Mouse (Mus musculus): ENCODE data around the gene Atf6. TPM values are rescaled to one million over a fixed set of nuclear protein-coding genes. Genes with fewer than 3 reads are reported as not detected.
A peak's percentile ranks its signal among the peaks of the same experiment; 100 is the strongest.

Atf6 gene
- polyA plus RNA-seq, 1 experiment from 2014 or later = 11.5 TPM

- no peaks in the 10 kb centered on the region; the same call in 1 of the 2 replicates for H3K36me3 ChIP-seq (ENCODE audit: control insufficient read depth, insufficient read depth, low read length)
- no peak overlapping the region for H3K9ac ChIP-seq (ENCODE audit: low read depth, low read length)
- no peaks in the 10 kb centered on the region for H3K27me3 ChIP-seq (replicated peaks; ENCODE audit: control insufficient read depth, insufficient read depth, low read length)
- H3K4me3 ChIP-seq (ENCODE audit: low read depth, low read length) = no peak overlapping the region
- 34% methylated on average over 6 of the region's 6 CpGs for WGBS
- H3K4me2 ChIP-seq = peak overlapping the region; percentile 78
- H3K27ac ChIP-seq (ENCODE audit: low read depth, low read length) = peak overlapping the region; percentile 8; the same call in 1 of the 2 replicates
- DNase-seq (ENCODE audit: low spot score) (no peak), ATAC-seq (replicated peaks; ENCODE audit: low FRiP score) (no peak)
- H3K9me3 ChIP-seq (ENCODE audit: control insufficient read depth, low read length) = no peaks in the 10 kb centered on the region
- H3K4me1 ChIP-seq (replicated peaks; ENCODE audit: control insufficient read depth, insufficient read depth, low read length) = peaks cover 9% of the 10 kb centered on the region
Observed at GRCm38 (mm10) chr1:170886044-170886458, 18.5 kb upstream of the Atf6 start.

- peak; percentile 91 for ATAC-seq (replicated peaks; ENCODE audit: low FRiP score)
- peak within 1 kb of the TSS; percentile 91 for H3K4me3 ChIP-seq (ENCODE audit: low read depth, low read length)
- H3K9ac ChIP-seq (ENCODE audit: low read depth, low read length) = peak within 1 kb of the TSS; percentile 90
- H3K4me2 ChIP-seq = peak within 1 kb of the TSS; percentile 78
- H3K9me3 ChIP-seq (ENCODE audit: control insufficient read depth, low read length) = no peaks in the 10 kb centered on the region
- H3K27me3 ChIP-seq (replicated peaks; ENCODE audit: control insufficient read depth, insufficient read depth, low read length) = no peaks in the 10 kb centered on the region
- peak within 1 kb of the TSS; percentile 72 for H3K27ac ChIP-seq (ENCODE audit: low read depth, low read length)
- peaks cover 5% of the 10 kb centered on the region; the same call in 1 of the 2 replicates for H3K36me3 ChIP-seq (ENCODE audit: control insufficient read depth, insufficient read depth, low read length)
- DNase-seq (ENCODE audit: low spot score) = peak; percentile 82
- H3K4me1 ChIP-seq (replicated peaks; ENCODE audit: control insufficient read depth, insufficient read depth, low read length) = peaks cover 9% of the 10 kb centered on the region
- WGBS = under 1% methylated on average over 46 of the region's 46 CpGs
Observed at GRCm38 (mm10) chr1:170884978-170885561, 17.5 kb upstream of the Atf6 start, which contains the start of the genes Gm26620 and Dusp12. Gene Gm26620, plus strand, starts transcription at chr1:170885065. Gene Dusp12, minus strand, starts transcription at chr1:170885540.

- Histone ChIP-seq H3K9me3 (ENCODE audit: control insufficient read depth, low read length) (no peaks in the 10 kb centered on the region), H3K4me3 (ENCODE audit: low read depth, low read length) (peak overlapping the region; percentile 91), H3K4me1 (replicated peaks; ENCODE audit: control insufficient read depth, insufficient read depth, low read length) (peaks cover 9% of the 10 kb centered on the region), H3K9ac (ENCODE audit: low read depth, low read length) (peak overlapping the region; percentile 90), H3K36me3 (ENCODE audit: control insufficient read depth, insufficient read depth, low read length) (peaks cover 6% of the 10 kb centered on the region), H3K27me3 (replicated peaks; ENCODE audit: control insufficient read depth, insufficient read depth, low read length) (no peaks in the 10 kb centered on the region), H3K4me2 (peak overlapping the region; percentile 78), H3K27ac (ENCODE audit: low read depth, low read length) (no peak overlapping the region; the same call in 1 of the 2 replicates)
- ATAC-seq (replicated peaks; ENCODE audit: low FRiP score) = no peak
- no peak for DNase-seq (ENCODE audit: low spot score)
- 23% methylated on average over 8 of the region's 8 CpGs for WGBS
Observed at GRCm38 (mm10) chr1:170884390-170884789, 16.8 kb upstream of the Atf6 start.

- Histone ChIP-seq H3K4me2 (peak overlapping the region; percentile 24), H3K4me1 (replicated peaks; ENCODE audit: control insufficient read depth, insufficient read depth, low read length) (peaks cover 9% of the 10 kb centered on the region), H3K27me3 (replicated peaks; ENCODE audit: control insufficient read depth, insufficient read depth, low read length) (no peaks in the 10 kb centered on the region), H3K27ac (ENCODE audit: low read depth, low read length) (no peak overlapping the region), H3K36me3 (ENCODE audit: control insufficient read depth, insufficient read depth, low read length) (peaks cover 11% of the 10 kb centered on the region), H3K4me3 (ENCODE audit: low read depth, low read length) (no peak overlapping the region), H3K9me3 (ENCODE audit: control insufficient read depth, low read length) (no peaks in the 10 kb centered on the region), H3K9ac (ENCODE audit: low read depth, low read length) (no peak overlapping the region)
- DNase-seq (ENCODE audit: low spot score) = no peak
- ATAC-seq (replicated peaks; ENCODE audit: low FRiP score) = no peak
- 70% methylated on average over 5 of the region's 5 CpGs for WGBS
Observed at GRCm38 (mm10) chr1:170882915-170883485, 15.4 kb upstream of the Atf6 start.

DNA sequence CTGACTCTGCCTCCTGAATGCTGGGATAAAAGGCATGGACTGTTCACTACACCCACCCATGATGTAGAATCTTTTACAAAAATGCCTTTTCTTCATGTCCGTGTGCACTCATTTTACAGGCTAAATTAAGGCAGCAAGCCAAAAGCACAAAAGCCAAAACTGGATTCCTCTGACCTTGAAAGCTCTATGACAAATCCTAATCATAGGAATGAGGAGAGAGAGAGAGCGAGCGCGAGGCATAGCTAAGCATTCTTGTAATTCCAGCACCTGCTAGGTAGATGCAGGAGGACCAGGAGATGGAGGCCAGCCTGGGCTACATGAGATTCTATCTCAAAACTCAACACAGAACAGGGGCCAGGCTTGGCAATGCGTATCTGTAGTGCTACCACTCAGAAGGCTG lies 9.3 kb upstream of the Atf6 start:
- Histone ChIP-seq H3K36me3 (ENCODE audit: control insufficient read depth, insufficient read depth, low read length) (peaks cover 18% of the 10 kb centered on the region), H3K27ac (ENCODE audit: low read depth, low read length) (no peak overlapping the region), H3K27me3 (replicated peaks; ENCODE audit: control insufficient read depth, insufficient read depth, low read length) (no peaks in the 10 kb centered on the region), H3K4me1 (replicated peaks; ENCODE audit: control insufficient read depth, insufficient read depth, low read length) (peaks cover 3% of the 10 kb centered on the region), H3K4me3 (ENCODE audit: low read depth, low read length) (no peak overlapping the region), H3K9ac (ENCODE audit: low read depth, low read length) (no peak overlapping the region), H3K9me3 (ENCODE audit: control insufficient read depth, low read length) (no peaks in the 10 kb centered on the region), H3K4me2 (no peak overlapping the region)
- DNase-seq (ENCODE audit: low spot score) = no peak
- no peak for ATAC-seq (replicated peaks; ENCODE audit: low FRiP score)
- WGBS = 98% methylated on average over 5 of the region's 5 CpGs

DNA sequence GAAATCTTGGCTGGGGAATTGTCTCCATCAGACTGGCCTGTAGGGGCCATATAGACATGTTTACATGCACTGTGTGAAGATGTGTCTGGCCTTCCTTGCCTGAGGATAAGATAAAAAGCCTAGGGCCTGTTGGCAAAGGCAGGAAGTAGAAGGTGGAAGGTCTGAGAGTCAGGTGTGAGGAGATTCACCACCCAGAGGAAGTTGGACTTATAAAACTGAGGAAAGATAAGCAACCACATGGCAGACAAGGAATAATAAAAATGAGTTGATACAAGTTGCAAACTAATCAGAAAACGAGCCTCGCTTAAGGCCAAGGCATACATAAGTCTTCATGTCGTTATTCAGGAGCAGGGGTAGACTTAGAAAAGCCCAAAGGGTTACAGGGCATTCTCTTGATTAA lies 8.1 kb upstream of the Atf6 start:
- H3K27me3 ChIP-seq (replicated peaks; ENCODE audit: control insufficient read depth, insufficient read depth, low read length) = no peaks in the 10 kb centered on the region
- H3K4me2 ChIP-seq = no peak overlapping the region
- WGBS = 71% methylated on average over 3 of the region's 3 CpGs
- no peak overlapping the region for H3K9ac ChIP-seq (ENCODE audit: low read depth, low read length)
- no peak overlapping the region for H3K27ac ChIP-seq (ENCODE audit: low read depth, low read length)
- no peaks in the 10 kb centered on the region for H3K9me3 ChIP-seq (ENCODE audit: control insufficient read depth, low read length)
- H3K4me3 ChIP-seq (ENCODE audit: low read depth, low read length) = no peak overlapping the region
- H3K4me1 ChIP-seq (replicated peaks; ENCODE audit: control insufficient read depth, insufficient read depth, low read length) = peaks cover 3% of the 10 kb centered on the region
- peaks cover 15% of the 10 kb centered on the region for H3K36me3 ChIP-seq (ENCODE audit: control insufficient read depth, insufficient read depth, low read length)
- ATAC-seq (replicated peaks; ENCODE audit: low FRiP score) (no peak), DNase-seq (ENCODE audit: low spot score) (no peak)

DNA sequence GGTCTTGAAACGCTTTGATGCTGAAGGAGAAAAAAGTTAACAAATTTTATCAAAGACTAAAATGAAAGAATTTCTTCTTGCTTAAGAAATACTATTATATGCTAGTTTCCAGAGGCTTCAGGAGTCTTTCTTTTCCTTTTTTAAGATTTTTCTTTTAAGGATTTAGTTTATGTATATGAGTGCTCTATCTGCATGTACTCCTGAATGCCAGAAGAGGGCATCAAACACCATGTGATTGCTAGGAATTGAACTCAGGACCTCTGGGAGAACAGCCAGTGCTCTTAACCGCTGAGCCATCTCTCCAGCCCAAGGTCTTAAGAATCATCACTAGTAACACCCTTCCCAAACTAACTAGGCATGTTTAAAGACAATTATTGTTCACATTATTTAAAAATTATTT lies 4.4 kb upstream of the Atf6 start:
- no peaks in the 10 kb centered on the region for H3K9me3 ChIP-seq (ENCODE audit: control insufficient read depth, low read length)
- H3K4me2 ChIP-seq = no peak overlapping the region
- H3K27ac ChIP-seq (ENCODE audit: low read depth, low read length) = no peak overlapping the region
- H3K4me3 ChIP-seq (ENCODE audit: low read depth, low read length) = no peak overlapping the region
- no peak for ATAC-seq (replicated peaks; ENCODE audit: low FRiP score)
- no peak for DNase-seq (ENCODE audit: low spot score)
- H3K9ac ChIP-seq (ENCODE audit: low read depth, low read length) = no peak overlapping the region
- H3K36me3 ChIP-seq (ENCODE audit: control insufficient read depth, insufficient read depth, low read length) = peaks cover 7% of the 10 kb centered on the region
- H3K4me1 ChIP-seq (replicated peaks; ENCODE audit: control insufficient read depth, insufficient read depth, low read length) = peaks cover 3% of the 10 kb centered on the region
- H3K27me3 ChIP-seq (replicated peaks; ENCODE audit: control insufficient read depth, insufficient read depth, low read length) = no peaks in the 10 kb centered on the region
- 91% methylated on average over 2 of the region's 2 CpGs for WGBS

GRCm38 (mm10) chr1:170871402-170871801 lies 3.8 kb upstream of the Atf6 start:
- no peak overlapping the region for H3K4me3 ChIP-seq (ENCODE audit: low read depth, low read length)
- no peak overlapping the region for H3K9ac ChIP-seq (ENCODE audit: low read depth, low read length)
- no peak overlapping the region for H3K27ac ChIP-seq (ENCODE audit: low read depth, low read length)
- no peak overlapping the region for H3K4me2 ChIP-seq
- WGBS = 88% methylated on average over 6 of the region's 6 CpGs
- H3K27me3 ChIP-seq (replicated peaks; ENCODE audit: control insufficient read depth, insufficient read depth, low read length) = no peaks in the 10 kb centered on the region
- peaks cover 7% of the 10 kb centered on the region for H3K36me3 ChIP-seq (ENCODE audit: control insufficient read depth, insufficient read depth, low read length)
- peaks cover 3% of the 10 kb centered on the region for H3K4me1 ChIP-seq (replicated peaks; ENCODE audit: control insufficient read depth, insufficient read depth, low read length)
- DNase-seq (ENCODE audit: low spot score) (no peak), ATAC-seq (replicated peaks; ENCODE audit: low FRiP score) (no peak)
- no peaks in the 10 kb centered on the region for H3K9me3 ChIP-seq (ENCODE audit: control insufficient read depth, low read length)

GRCm38 (mm10) chr1:170868905-170869283 lies 1.3 kb upstream of the Atf6 start:
- H3K27ac ChIP-seq (ENCODE audit: low read depth, low read length) = no peak overlapping the region
- H3K27me3 ChIP-seq (replicated peaks; ENCODE audit: control insufficient read depth, insufficient read depth, low read length) = no peaks in the 10 kb centered on the region
- H3K4me2 ChIP-seq = peak overlapping the region; percentile 77
- H3K9ac ChIP-seq (ENCODE audit: low read depth, low read length) = peak overlapping the region; percentile 67
- no peaks in the 10 kb centered on the region for H3K9me3 ChIP-seq (ENCODE audit: control insufficient read depth, low read length)
- 12% methylated on average over 14 of the region's 14 CpGs for WGBS
- H3K4me3 ChIP-seq (ENCODE audit: low read depth, low read length) = peak overlapping the region; percentile 92
- H3K4me1 ChIP-seq (replicated peaks; ENCODE audit: control insufficient read depth, insufficient read depth, low read length) = peaks cover 11% of the 10 kb centered on the region
- ATAC-seq (replicated peaks; ENCODE audit: low FRiP score) = peak; percentile 7
- no peak for DNase-seq (ENCODE audit: low spot score)
- peaks cover 5% of the 10 kb centered on the region for H3K36me3 ChIP-seq (ENCODE audit: control insufficient read depth, insufficient read depth, low read length)
